Mouse (Mus musculus) embryonic fibroblast, embryonic 13.5 days (primary cell): ENCODE results near the gene Etfdh. TPM values are rescaled to one million over a fixed set of nuclear protein-coding genes. Genes with fewer than 3 reads are reported as not detected.

Experiments used
- H3K27ac ChIP-seq: 2 replicates; pipeline ENCODE4 v1.5.1; 2012; ENCODE audit warnings: low read length, control low read depth, inconsistent platforms; ENCODE audit not compliant: insufficient read depth
- H3K4me1 ChIP-seq: 2 replicates; pipeline ENCODE4 v1.6.1; 2011; ENCODE audit warnings: low read length; ENCODE audit not compliant: control insufficient read depth, insufficient read depth
- H3K4me3 ChIP-seq: 2 replicates; pipeline ENCODE4 v1.5.1; 2011; ENCODE audit warnings: mild to moderate bottlenecking, control low read depth, low read length; ENCODE audit not compliant: insufficient read depth
- CTCF ChIP-seq: IDR thresholded peaks from 2 replicates; pipeline ENCODE4 v1.5.1; 2011; ENCODE audit warnings: mild to moderate bottlenecking, control low read depth, low read length, moderate library complexity, borderline replicate concordance; ENCODE audit not compliant: insufficient read depth
- POLR2A ChIP-seq: IDR thresholded peaks from 2 replicates; pipeline ENCODE4 v1.6.1; 2011; ENCODE audit warnings: low read depth, mild to moderate bottlenecking, control low read depth, low read length, moderate library complexity
- polyA plus RNA-seq: library from polyadenylated mRNA; stranded (reverse); fragments of >200 nt; gene quantifications from 2 replicates; pipeline ENCODE4 v1.2.4, GENCODE M21; 2011; ENCODE audit warnings: low read depth; ENCODE audit not compliant: missing spikeins, insufficient read length

Gene Etfdh
- polyA plus RNA-seq, 1 experiment: 45.6 TPM

GRCm38 (mm10) chr3:79555061-79555460, 74.2 kb downstream of the Etfdh start:
- Histone ChIP-seq H3K4me3 (no peak overlapping the region), H3K27ac (no peak overlapping the region), H3K4me1 (peaks cover 12% of the 10 kb centered on the region)
- TF ChIP-seq POLR2A (no peak), CTCF (no peak)

Other genes starting within 250 kb of the Etfdh start
- gene Fnip2, start 61.7 kb downstream of the Etfdh start, polyA plus RNA-seq: 14.2 and 19.7 TPM in 2 replicates
- 104 and 113 TPM in 2 replicates for gene Ppid, start 38.2 kb downstream of the Etfdh start, polyA plus RNA-seq
- 14.0 and 14.3 TPM in 2 replicates for gene 4930579G24Rik, start 421 bp downstream of the Etfdh start, polyA plus RNA-seq
- 0.10 and 0.70 TPM in 2 replicates for gene Rxfp1, start 108.4 kb upstream of the Etfdh start, polyA plus RNA-seq
- gene Tmem144, start 223.3 kb upstream of the Etfdh start, polyA plus RNA-seq: 7.9 and 8.4 TPM in 2 replicates